Mouse (Mus musculus): ENCODE measurements around the gene Mars.

- TF ChIP-seq CTCF (IDR thresholded peaks at IDR 0.05; ENCODE audit: low read depth) (no peak), EP300 (IDR thresholded peaks at IDR 0.05; ENCODE audit: low read depth) (no peak)
Measured at GRCm38 (mm10) chr10:127348957-127349356, 37.4 kb upstream of the Mars start.
